Mouse (Mus musculus) c-Kit-positive CD71-positive TER-119-negative erythroid progenitor cells, embryonic 14.5 days (primary cell): ENCODE data around the gene Prkar2a.
"Not testable (repeated sequence)": the region's sequence is repeated elsewhere in the genome, so short reads cannot be mapped to it uniquely, and the experiment has no call there.

Experiments used
- DNase-seq: peaks from one replicate; pipeline ENCODE4 v3.0.0-alpha.2; 2013; ENCODE audit warnings: low read depth

Gene Prkar2a

GRCm38 (mm10) chr9:108689106-108689505 is at the start of gene Prkar2a:
Gene Prkar2a, plus strand, starts transcription at chr9:108689314.
- no peak for DNase-seq

DNA sequence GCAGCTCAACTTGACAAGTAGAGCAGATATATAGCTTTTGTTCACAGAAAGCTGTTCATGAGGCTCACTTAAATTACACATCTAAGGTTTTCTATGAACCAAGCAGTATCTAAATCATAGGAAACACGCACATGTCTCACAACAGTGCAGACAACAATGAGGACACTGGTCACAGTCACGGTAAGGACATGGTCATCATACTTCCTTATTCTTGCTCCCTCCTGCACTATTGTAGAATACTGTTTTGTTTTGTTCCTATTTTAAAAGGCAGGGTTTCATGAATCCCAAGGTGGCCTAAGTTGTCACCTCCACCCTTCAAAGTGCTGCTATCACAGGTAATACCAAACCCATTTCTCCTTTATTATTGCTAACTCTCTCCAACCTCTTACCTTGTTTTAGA is 49.3 kb upstream of the Prkar2a start:
- DNase-seq, result no peak

- peak; percentile 38 for DNase-seq
These were observed 40.9 kb upstream of the Prkar2a start for GRCm38 (mm10) chr9:108648166-108648565.

GRCm38 (mm10) chr9:108648611-108649560 is 40.2 kb upstream of the Prkar2a start, which contains the start of gene Arih2:
Gene Arih2, minus strand, starts transcription at chr9:108649386.
- DNase-seq, result peak; percentile 82

GRCm38 (mm10) chr9:108649561-108650440 is 39.3 kb upstream of the Prkar2a start:
- no peak for DNase-seq

DNA sequence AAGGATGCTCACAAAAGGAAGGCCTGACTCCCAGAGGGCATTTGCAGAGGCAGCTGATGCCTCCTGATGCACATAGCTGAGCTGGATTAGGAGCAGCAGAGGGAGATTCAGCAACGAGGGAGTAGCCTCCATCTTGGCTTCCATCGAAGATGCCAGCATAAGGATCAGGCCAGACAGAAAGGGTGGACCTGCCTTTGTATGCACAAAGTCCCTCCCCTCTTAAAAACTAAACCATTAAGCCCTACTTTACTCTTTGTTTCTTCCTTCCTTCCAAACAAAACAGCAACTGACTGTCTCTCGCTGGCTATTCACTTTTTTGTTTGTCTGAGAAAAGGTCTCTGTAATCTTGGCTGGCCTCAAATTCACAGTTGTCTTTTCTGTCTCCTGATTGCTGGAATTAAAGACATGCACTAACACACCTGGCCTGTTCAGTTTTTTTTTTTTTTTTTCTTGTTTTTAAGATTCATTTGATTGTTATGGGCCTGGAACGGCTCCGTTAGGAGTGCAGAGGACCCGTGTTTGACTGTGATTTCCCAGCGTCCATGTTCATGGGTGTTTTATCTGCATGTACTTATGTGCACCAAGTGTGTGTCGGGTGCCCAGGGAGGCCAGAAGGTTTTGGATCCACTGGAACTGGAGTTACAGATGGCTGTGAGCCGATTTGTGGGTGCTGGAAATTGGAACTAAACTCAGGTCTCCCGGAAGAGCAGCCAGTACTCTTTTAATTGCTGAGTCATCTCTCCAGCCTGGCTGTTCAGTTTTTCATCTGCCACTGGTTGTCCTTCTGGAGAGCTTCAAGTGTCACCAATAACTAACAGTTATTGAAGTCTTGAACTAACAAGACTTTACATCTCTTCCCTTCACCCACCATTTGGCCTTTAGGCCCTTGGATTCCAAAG is 34.3 kb upstream of the Prkar2a start:
- DNase-seq, result no peak

GRCm38 (mm10) chr9:108655865-108656264 is 33.2 kb upstream of the Prkar2a start:
- DNase-seq, result not testable (repeated sequence)

DNA sequence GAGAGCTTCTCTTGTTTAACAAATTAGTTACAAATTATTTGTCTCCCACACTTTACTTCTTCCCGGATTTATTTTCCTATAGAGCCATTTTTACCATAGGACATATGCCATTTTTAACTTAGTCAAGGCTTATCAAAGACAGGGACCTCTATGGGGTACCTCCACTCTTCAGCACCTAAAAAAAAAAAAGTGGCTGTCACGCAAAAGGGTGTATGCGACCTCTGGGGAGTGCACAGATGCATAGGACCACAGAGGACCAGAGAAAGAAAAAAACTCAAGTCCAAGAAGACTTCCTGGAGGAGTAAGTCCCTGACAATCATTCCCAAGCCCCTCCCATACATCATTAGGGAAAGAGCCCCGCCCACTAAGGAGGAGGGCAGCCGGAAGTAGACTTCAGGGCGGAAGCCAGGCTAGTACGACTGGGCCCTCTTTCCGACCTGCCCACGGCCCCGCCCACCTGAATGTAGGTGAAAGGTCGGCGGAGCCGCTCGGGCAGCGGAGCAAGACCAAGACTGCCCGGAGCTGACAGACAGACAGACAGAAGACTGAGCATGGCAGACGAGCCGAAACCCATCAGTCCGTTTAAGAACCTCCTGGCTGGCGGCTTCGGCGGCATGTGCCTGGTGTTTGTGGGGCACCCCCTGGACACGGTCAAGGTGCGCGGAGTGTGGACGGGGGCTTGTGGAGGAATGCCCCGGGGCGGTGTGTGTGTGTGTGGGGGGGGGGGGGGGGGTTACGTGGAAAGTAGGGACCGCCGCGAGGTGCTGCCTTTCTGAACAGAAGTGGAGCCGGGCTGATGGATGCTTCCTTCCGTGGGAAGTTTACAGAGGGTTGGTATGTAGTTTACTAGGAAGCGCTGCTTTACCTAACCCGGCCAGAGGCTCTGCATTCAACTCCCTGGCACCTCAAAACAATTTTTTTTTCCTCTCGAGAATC is 27.2 kb upstream of the Prkar2a start, which contains the start of gene Slc25a20:
Slc25a20 (plus strand) TSS at position 412 of the 936 bp plus-strand sequence.
- peak; percentile 80 for DNase-seq

- DNase-seq, result no peak
These were observed 26.5 kb upstream of the Prkar2a start for GRCm38 (mm10) chr9:108662660-108663059.

GRCm38 (mm10) chr9:108669875-108670274 is 19.2 kb upstream of the Prkar2a start:
- DNase-seq, result no peak

DNA sequence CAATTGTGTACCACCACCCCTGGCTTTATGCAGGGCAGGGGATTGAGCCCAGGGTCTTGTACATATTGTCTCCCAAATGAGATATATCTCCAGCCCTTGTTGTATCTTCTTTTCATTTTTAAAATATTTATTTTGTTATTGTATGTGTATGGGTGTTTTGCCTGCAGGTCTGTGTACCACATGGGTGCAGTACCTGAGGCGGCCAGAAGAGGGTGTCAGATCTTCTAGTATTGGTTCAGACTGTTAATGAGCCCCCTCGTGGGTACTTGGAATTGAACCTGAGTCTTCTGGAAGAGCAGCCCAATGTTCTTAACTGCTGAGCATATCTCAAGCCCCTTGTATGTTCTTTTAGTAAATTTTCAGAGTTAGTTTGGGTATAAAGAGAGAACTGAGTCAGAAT is 16.0 kb upstream of the Prkar2a start:
- DNase-seq, result no peak

DNA sequence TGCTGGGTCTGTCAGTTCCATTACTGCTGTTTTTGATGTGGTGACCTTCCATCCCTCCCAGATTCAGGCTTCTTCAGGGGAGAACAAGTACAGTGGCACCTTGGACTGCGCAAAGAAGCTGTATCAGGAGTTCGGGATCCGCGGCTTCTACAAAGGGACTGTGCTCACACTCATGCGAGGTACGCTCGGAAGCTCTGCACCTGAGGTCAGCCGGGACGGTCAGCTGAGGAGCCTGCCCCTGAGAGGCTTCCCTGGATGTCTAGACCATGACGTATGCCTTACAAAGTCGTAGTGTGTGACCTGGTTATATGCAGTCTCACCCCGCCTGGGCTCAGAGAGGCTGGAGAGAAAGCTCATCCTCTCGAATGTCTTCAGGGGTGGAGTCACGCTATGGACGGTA is 9.1 kb upstream of the Prkar2a start:
- DNase-seq, result no peak

DNA sequence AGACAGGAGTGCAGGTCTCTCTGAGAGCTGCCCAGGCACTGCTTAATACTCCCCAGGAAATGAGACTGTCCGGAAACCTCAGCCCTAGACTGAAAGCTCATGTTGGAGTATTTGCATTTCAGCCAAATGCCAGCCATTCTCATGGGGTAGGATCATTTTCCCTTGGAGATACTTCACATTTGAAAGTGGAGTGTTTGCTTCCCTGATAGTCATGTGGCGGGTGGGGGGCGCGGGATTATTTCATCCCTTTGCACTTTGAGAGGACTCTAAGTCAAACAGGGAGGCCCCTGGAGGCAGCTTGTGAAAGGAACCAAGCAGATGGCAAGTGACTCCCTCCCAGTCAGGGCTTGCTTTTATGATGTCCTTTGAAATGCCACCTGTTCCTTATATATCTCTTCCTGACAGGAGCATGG is 2.6 kb upstream of the Prkar2a start:
- no peak for DNase-seq

DNA sequence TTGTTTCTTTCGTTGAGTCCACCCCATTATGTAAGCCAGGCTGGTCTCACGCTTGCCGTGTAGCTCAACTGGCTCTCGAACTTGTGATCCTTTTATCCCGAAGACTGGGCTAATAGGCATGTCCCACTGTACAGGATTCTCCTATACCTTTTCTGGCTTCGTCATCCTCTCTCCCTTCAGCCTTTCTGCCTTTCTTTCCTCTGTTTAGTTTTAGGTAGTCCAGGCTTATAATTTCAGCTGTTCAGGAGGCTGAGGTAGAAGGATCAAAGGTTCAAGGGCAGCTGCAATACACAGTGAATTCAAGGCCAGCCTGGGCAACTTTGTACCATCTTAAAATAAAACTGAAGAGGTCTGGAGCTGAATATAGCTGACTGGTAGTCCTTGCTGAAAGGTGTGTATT is 1.9 kb upstream of the Prkar2a start:
- DNase-seq, result no peak

DNA sequence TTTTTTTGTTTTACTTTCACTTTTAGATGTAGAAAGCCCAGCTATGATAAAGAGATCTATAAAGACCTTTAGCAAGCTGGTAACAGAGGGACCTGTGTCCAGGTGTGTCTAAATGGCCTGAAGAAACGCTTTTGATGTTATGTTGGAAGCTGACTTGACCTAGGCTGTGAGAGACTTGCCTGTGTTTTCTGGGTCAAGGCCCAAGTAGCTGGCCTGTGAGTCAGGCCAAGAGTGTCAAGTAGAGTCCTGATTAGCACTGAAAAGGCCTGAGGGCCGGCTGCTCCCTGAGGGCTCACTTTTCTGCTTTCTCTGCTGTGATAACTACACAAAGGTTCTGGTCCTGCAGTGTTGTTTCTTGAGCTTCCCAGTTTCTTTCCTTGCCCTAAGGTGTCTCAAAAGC is 1.4 kb upstream of the Prkar2a start:
- DNase-seq, result no peak

DNA sequence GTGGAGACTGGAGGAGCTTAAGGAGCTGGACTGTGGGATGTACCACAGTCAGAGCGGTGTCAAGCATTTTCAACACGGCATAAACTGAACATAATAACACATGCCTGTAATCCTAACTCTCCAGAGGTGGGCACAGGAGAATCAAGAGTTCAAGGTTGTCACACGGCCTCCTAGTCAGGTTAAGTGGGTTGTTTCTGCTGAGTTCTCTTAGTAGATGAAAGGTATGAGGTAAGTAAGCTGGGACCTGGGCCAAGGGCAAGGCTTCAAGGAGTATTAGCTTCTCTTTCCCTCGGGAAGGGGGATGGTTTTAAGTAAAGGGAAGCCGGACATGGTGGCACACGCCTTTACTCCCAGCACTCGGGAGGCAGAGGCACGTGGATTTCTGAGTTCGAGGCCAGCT is 663 bp upstream of the Prkar2a start:
- DNase-seq, result no peak

DNA sequence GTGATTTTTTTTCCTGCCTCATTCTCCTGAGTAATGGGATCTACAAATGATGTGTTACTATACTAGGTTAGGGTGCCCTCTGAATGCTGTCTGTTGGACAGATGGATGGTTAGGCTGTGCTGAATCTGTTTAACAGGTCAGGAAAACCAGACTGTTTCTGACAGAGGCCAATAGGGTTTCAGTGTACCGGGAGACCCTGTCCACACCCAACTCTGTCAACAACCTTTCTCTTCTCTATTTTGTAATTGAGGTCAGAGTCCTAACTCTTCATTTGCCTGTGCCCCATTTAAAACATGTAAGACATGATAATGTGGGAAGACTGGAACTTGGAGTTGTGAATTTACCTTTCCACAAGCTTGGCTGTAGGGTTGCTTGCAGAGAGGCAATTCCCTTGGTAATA is 879 bp downstream of the Prkar2a start:
- no peak for DNase-seq

GRCm38 (mm10) chr9:108690914-108691313 is 1.8 kb downstream of the Prkar2a start:
- no peak for DNase-seq

DNA sequence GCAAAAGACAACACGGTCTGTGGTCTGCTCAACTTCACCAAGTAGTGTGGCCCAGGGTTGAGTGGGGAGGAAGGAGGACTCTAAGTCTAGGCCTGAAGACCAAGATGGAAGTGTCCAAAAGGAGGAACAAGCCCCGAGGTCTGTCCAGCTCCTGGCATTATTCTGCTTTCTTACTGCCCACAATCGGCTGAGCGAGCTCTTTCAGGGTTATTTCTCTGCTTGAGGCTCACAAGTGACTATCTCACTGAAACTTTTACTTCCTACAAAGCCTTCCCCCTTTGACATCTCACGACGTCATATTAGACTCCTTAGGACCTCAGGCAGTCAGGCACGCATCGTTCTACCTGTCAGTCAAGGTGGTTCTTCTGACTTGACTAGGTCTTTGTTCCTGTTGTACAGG is 2.3 kb downstream of the Prkar2a start:
- DNase-seq, result no peak

- DNase-seq, result peak; percentile 61
These were observed 2.7 kb downstream of the Prkar2a start for GRCm38 (mm10) chr9:108691846-108692225.
